Mouse (Mus musculus) cortical plate, adult 2 months (tissue): ENCODE results near the gene Pla2g10. TPM values are rescaled to one million over a fixed set of nuclear protein-coding genes. Genes with fewer than 3 reads are reported as not detected.

Source experiments
- H3K27ac ChIP-seq: fragments of 200-500 bp; 2 replicates; pipeline ENCODE4 v1.5.1; 2012; ENCODE audit warnings: low read length, control low read depth, inconsistent platforms; ENCODE audit not compliant: insufficient read depth
- H3K4me1 ChIP-seq: fragments of 200-500 bp; 2 replicates; pipeline ENCODE4 v1.6.1; 2011; ENCODE audit warnings: low read length; ENCODE audit not compliant: control insufficient read depth, insufficient read depth
- H3K4me3 ChIP-seq: fragments of 200-500 bp; 2 replicates; pipeline ENCODE4 v1.5.1; 2011; ENCODE audit warnings: mild to moderate bottlenecking, low read length, control low read depth; ENCODE audit not compliant: insufficient read depth
- CTCF ChIP-seq: fragments of 200-500 bp; IDR thresholded peaks from 2 replicates; pipeline ENCODE4 v1.5.1; 2011; ENCODE audit warnings: mild to moderate bottlenecking, control low read depth, low read length; ENCODE audit not compliant: insufficient read depth; ENCODE audit errors: extremely low read depth
- POLR2A ChIP-seq: fragments of 200-500 bp; IDR thresholded peaks from 2 replicates; pipeline ENCODE4 v1.6.1; 2011; ENCODE audit warnings: mild to moderate bottlenecking, low read length, control low read depth; ENCODE audit not compliant: insufficient read depth; ENCODE audit errors: extremely low read depth
- polyA plus RNA-seq: library from polyadenylated mRNA; depleted of rRNA; stranded (reverse); fragments of >200 nt; gene quantifications from 2 replicates; pipeline ENCODE4 v1.2.3, GENCODE M21; 2012

Gene Pla2g10
- polyA plus RNA-seq, 1 experiment = not detected

- H3K4me1 ChIP-seq = no peaks in the 10 kb centered on the region
- no peak overlapping the region for H3K4me3 ChIP-seq
- H3K27ac ChIP-seq = no peak overlapping the region
- no peak for TF ChIP-seq CTCF
- TF ChIP-seq POLR2A = no peak
Measured at GRCm38 (mm10) chr16:13729428-13729827, 1.4 kb downstream of the Pla2g10 start.

- no peaks in the 10 kb centered on the region for H3K4me1 ChIP-seq
- no peak overlapping the region for H3K4me3 ChIP-seq
- H3K27ac ChIP-seq = no peak overlapping the region
- TF ChIP-seq POLR2A (no peak), CTCF (no peak)
Measured at GRCm38 (mm10) chr16:13727811-13728335, 2.9 kb downstream of the Pla2g10 start.

DNA sequence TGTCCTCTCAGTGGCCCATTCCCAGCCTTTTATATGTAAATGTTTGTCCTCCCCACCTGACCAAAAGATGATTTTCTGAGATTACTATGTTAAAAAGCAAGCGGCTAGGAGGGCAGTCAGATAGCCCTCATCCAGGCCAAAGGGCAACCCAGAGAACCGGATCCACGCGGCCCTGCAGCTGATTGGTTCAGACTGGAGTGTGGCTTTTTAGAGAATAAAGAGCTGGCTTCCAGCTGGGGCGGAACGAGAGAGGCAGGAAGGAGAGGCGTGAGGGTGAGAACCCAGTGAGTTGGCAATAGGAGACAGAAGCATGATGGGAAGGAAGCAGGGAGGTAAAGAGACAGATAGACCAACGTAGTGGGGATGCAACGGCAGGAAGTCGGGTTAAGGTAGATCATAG is 7.8 kb downstream of the Pla2g10 start:
- H3K4me1 ChIP-seq = no peaks in the 10 kb centered on the region

DNA sequence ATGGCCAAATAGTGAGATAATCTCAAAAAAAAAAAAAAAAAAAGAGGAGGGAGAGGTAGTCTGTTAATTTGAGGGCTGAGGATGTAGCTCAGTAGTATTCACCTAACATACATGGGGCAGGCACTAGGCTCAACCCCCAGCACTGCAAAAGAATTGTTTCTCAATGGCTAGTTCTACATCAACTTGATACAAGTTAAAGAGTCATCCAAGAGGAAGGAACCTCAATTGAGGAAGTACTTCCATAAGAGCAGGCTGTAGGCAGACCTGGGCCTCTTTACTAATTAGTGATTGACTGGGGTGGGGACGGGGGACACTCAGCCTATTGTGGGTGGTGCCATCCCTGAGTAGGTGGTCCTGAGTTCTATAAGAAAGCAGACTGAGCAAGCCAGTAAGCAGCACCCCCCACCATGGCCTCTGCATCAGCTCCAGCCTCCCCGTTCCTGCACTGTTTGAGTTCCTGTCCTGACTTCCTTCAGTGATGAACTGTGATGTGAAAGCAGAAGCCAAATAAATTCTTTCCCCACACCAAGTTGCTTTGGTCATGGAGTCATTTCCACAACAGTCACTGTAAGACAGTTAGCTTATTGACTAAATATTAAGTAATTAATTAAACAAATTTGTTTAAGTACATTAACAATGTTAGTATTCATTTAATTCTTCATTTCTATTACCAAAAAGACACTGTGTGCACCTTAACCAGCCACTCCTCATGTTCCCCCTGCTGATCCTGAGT is 13.8 kb downstream of the Pla2g10 start:
- TF ChIP-seq POLR2A = no peak
- H3K4me1 ChIP-seq = no peaks in the 10 kb centered on the region

More for the DNA sequence above, 7.8 kb downstream of the Pla2g10 start:
- H3K27ac ChIP-seq = no peak overlapping the region
- no peak for TF ChIP-seq CTCF
- no peak for TF ChIP-seq POLR2A
- no peak overlapping the region for H3K4me3 ChIP-seq

DNA sequence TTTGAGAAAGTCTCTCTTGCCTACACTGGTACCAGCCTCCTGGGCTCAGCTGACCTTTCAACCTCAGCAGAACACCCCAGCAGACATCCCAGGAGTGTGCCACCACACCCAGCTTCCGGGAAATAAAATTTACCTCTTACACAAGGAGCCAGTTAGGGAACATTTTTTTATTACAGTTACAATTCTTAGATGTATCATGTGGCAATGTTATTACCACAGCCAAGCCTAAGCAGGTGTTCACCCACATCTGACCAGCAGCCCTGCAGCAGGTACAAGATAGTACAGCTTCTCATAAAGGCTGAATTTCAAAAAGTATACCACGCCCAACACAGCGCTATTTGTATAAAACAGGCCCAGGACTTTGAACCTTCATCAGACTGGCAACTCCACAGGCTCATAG is 15.9 kb downstream of the Pla2g10 start:
- Histone ChIP-seq H3K4me1 (no peaks in the 10 kb centered on the region), H3K27ac (no peak overlapping the region), H3K4me3 (no peak overlapping the region)
- TF ChIP-seq CTCF = no peak
- TF ChIP-seq POLR2A = no peak

More for the DNA sequence above, 13.8 kb downstream of the Pla2g10 start:
- no peak overlapping the region for H3K4me3 ChIP-seq
- H3K27ac ChIP-seq = no peak overlapping the region

- H3K27ac ChIP-seq = no peak overlapping the region
- H3K4me1 ChIP-seq = no peaks in the 10 kb centered on the region
- H3K4me3 ChIP-seq = no peak overlapping the region
- no peak for TF ChIP-seq POLR2A
- no peak for TF ChIP-seq CTCF
Measured at GRCm38 (mm10) chr16:13704676-13705075, 26.1 kb downstream of the Pla2g10 start.

DNA sequence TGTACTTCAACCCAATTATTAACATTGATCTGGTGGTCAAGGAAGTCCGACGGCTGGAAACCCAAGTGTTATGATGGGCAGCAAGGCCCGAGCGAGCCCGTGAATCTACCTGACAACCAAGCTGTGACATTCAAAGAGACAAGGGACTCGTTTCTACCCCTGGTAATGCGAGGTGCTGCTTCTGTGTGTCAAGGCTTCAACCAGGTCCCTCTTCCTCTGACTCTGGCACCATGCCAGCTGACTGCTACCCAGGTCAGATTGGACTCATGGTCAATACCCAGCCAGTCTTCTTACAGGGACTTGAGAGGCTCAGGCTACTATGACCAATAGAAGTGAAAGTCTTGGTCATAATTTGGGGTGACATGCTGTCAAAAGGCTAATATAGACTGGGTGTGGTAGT is 28.6 kb downstream of the Pla2g10 start:
- H3K27ac ChIP-seq = no peak overlapping the region
- H3K4me3 ChIP-seq = no peak overlapping the region
- H3K4me1 ChIP-seq = no peaks in the 10 kb centered on the region
- TF ChIP-seq CTCF = no peak
- no peak for TF ChIP-seq POLR2A

DNA sequence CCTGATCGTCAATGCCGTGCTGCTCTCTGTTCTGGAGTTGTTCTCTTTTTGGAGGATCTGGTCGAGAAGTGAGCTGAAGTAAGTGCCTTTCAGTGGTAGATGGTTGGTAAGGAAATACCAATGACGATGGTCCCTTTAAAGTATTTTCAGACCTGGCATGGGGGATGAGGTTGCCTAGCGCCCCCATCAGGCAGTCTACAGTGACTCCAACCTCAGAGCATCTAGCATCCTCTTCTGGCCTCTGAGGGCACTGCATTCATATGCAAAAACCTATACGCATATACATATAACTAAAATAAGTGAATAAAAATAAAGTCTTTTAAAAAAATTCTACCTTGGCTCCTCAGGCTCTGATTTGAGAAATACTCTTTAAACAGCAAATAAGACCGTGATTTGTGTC is 31.8 kb downstream of the Pla2g10 start:
- Histone ChIP-seq H3K4me3 (no peak overlapping the region), H3K27ac (no peak overlapping the region), H3K4me1 (no peaks in the 10 kb centered on the region)
- TF ChIP-seq CTCF = no peak

GRCm38 (mm10) chr16:13678601-13679319 is 52.0 kb downstream of the Pla2g10 start:
- Histone ChIP-seq H3K4me1 (no peaks in the 10 kb centered on the region), H3K4me3 (no peak overlapping the region), H3K27ac (no peak overlapping the region)
- no peak for TF ChIP-seq CTCF
- no peak for TF ChIP-seq POLR2A

DNA sequence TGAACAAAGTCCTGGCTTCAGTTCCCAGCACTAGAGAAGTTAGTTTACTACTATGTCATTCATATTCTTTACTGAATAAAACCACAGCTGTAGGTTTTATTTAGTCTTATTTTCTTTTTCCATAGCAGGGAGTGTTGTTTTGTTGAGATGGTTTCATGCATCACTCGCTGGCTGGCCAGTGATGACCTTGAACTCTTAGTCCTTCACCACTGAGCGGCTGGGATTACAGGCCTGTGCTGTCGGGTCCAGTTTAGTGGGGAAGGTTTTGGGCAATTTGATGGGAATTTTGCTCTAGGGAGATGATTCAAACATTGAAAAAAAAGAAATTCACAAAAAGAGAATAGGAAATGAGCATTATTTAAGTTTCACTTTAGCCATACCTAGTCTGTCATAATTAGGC is 56.3 kb downstream of the Pla2g10 start:
- no peaks in the 10 kb centered on the region for H3K4me1 ChIP-seq
- no peak for TF ChIP-seq POLR2A
- TF ChIP-seq CTCF = no peak
- H3K27ac ChIP-seq = no peak overlapping the region
- no peak overlapping the region for H3K4me3 ChIP-seq
